Mouse (Mus musculus) layer of hippocampus, adult 9-10 months (tissue): ENCODE measurements around the gene Zfp65.
"Not testable (repeated sequence)": the region's sequence is repeated elsewhere in the genome, so short reads cannot be mapped to it uniquely, and the experiment has no call there.

Experiments
- DNase-seq: peaks from one replicate; pipeline ENCODE4 v3.0.0; 2022; ENCODE audit warnings: low spot score

Zfp65 gene

GRCm38 (mm10) chr13:67728641-67729318 is at the start of gene Zfp65:
Gene Zfp65, minus strand, starts transcription at chr13:67729173.
- DNase-seq = no peak

GRCm38 (mm10) chr13:67763031-67763768 is 34.2 kb upstream of the Zfp65 start:
- no peak for DNase-seq

- no peak for DNase-seq
These were observed 31.0 kb upstream of the Zfp65 start for GRCm38 (mm10) chr13:67759966-67760365.

- no peak for DNase-seq
These were observed 26.8 kb upstream of the Zfp65 start for GRCm38 (mm10) chr13:67755761-67756160.

- peak; percentile 50 for DNase-seq
These were observed 25.6 kb upstream of the Zfp65 start, which contains the start of gene Zfp85 for GRCm38 (mm10) chr13:67754333-67755306. Gene Zfp85, minus strand, starts transcription at chr13:67755228.

GRCm38 (mm10) chr13:67743896-67744295 is 14.9 kb upstream of the Zfp65 start:
- no peak for DNase-seq

- DNase-seq = no peak
These were observed 14.0 kb upstream of the Zfp65 start for GRCm38 (mm10) chr13:67742941-67743340.

- not testable (repeated sequence) for DNase-seq
These were observed 5.4 kb upstream of the Zfp65 start for GRCm38 (mm10) chr13:67734391-67734790.

- DNase-seq = not testable (repeated sequence)
These were observed 468 bp upstream of the Zfp65 start for GRCm38 (mm10) chr13:67729441-67729840.

GRCm38 (mm10) chr13:67728106-67728505 is 867 bp downstream of the Zfp65 start:
- DNase-seq = no peak

- not testable (repeated sequence) for DNase-seq
These were observed 3.6 kb downstream of the Zfp65 start for GRCm38 (mm10) chr13:67725331-67725730.

GRCm38 (mm10) chr13:67723848-67724479 is 5.0 kb downstream of the Zfp65 start:
- DNase-seq = peak; percentile 87

GRCm38 (mm10) chr13:67686971-67687370 is 42.0 kb downstream of the Zfp65 start, which contains the start of gene Zfp738:
Gene Zfp738, minus strand, starts transcription at chr13:67687071.
- no peak for DNase-seq

- DNase-seq = not testable (repeated sequence)
These were observed 45.1 kb downstream of the Zfp65 start for GRCm38 (mm10) chr13:67683841-67684240.

- peak; percentile 77 for DNase-seq
These were observed 45.8 kb downstream of the Zfp65 start for GRCm38 (mm10) chr13:67682959-67683735.

GRCm38 (mm10) chr13:67674902-67675301 is 54.1 kb downstream of the Zfp65 start:
- no peak for DNase-seq
